Mouse (Mus musculus) frontal cortex, adult 2 months (tissue): ENCODE results near the gene Taar8b. TPM values are rescaled to one million over a fixed set of nuclear protein-coding genes. Genes with fewer than 3 reads are reported as not detected.
A peak's percentile ranks its signal among the peaks of the same experiment; 100 is the strongest.
"Not testable (repeated sequence)": the region's sequence is repeated elsewhere in the genome, so short reads cannot be mapped to it uniquely, and the experiment has no call there.

Experiments
- DNase-seq, 2 experiments: peaks; one replicate each; pipeline ENCODE4 v3.0.0; 2022; ENCODE audit warnings: low spot score in 1 of 2; ENCODE audit errors: extremely low spot score in 1 of 2
- polyA plus RNA-seq: library from polyadenylated mRNA; depleted of rRNA; stranded (reverse); fragments of >200 nt; gene quantifications from 2 replicates; pipeline ENCODE4 v1.2.3, GENCODE M21; 2012; rRNA removed

The Taar8b gene
- not detected in 2 replicates for polyA plus RNA-seq

- DNase-seq, result no peak
Measured at GRCm38 (mm10) chr10:24092194-24092593, at the start of gene Taar8b. Gene Taar8b (minus strand): TSS chr10:24092294.

- no peak for DNase-seq
Measured at GRCm38 (mm10) chr10:24138623-24139261, 46.6 kb upstream of the Taar8b start.

- DNase-seq, result no peak
Measured at GRCm38 (mm10) chr10:24134071-24134645, 42.1 kb upstream of the Taar8b start.

- DNase-seq, result no peak
Measured at GRCm38 (mm10) chr10:24133132-24133531, 41.0 kb upstream of the Taar8b start.

GRCm38 (mm10) chr10:24132273-24132672 is 40.2 kb upstream of the Taar8b start:
- no peak for DNase-seq

- DNase-seq, result peak; percentile 28 to 89
Measured at GRCm38 (mm10) chr10:24131451-24132262, 39.6 kb upstream of the Taar8b start.

GRCm38 (mm10) chr10:24111116-24111778 is 19.2 kb upstream of the Taar8b start:
- DNase-seq, result peak in 1 of 2 experiments; percentile 58

- DNase-seq, result not testable (repeated sequence)
Measured at GRCm38 (mm10) chr10:24109434-24109833, 17.3 kb upstream of the Taar8b start, which contains the start of gene Taar9. Gene Taar9 (minus strand): TSS chr10:24109534.

- DNase-seq, result no peak
Measured at GRCm38 (mm10) chr10:24108236-24108635, 16.1 kb upstream of the Taar8b start.

- DNase-seq, result no peak
Measured at GRCm38 (mm10) chr10:24107747-24108146, 15.7 kb upstream of the Taar8b start.

- DNase-seq, result not testable (repeated sequence)
Measured at GRCm38 (mm10) chr10:24103299-24103698, 11.2 kb upstream of the Taar8b start.

- DNase-seq, result not testable (repeated sequence)
Measured at GRCm38 (mm10) chr10:24101812-24102211, 9.7 kb upstream of the Taar8b start, which contains the start of gene Taar8c. Gene Taar8c (minus strand): TSS chr10:24101912.

GRCm38 (mm10) chr10:24097010-24097409 is 4.9 kb upstream of the Taar8b start:
- DNase-seq, result not testable (repeated sequence)

- no peak for DNase-seq
Measured at GRCm38 (mm10) chr10:24087168-24087567, 4.9 kb downstream of the Taar8b start.

- DNase-seq, result no peak
Measured at GRCm38 (mm10) chr10:24086555-24086954, 5.5 kb downstream of the Taar8b start.

GRCm38 (mm10) chr10:24085936-24086335 is 6.2 kb downstream of the Taar8b start:
- DNase-seq, result no peak

GRCm38 (mm10) chr10:24080166-24080565 is 11.9 kb downstream of the Taar8b start:
- peak; percentile 9 to 76 for DNase-seq

- DNase-seq, result not testable (repeated sequence)
Measured at GRCm38 (mm10) chr10:24076200-24076599, 15.9 kb downstream of the Taar8b start, which contains the start of gene Taar8a. Gene Taar8a (plus strand): TSS chr10:24076500.

GRCm38 (mm10) chr10:24074751-24075150 is 17.3 kb downstream of the Taar8b start:
- DNase-seq, result not testable (repeated sequence)

- DNase-seq, result no peak
Measured at GRCm38 (mm10) chr10:24058986-24059385, 33.1 kb downstream of the Taar8b start.

GRCm38 (mm10) chr10:24052039-24052438 is 40.1 kb downstream of the Taar8b start:
- DNase-seq, result no peak
